Mouse (Mus musculus) thymus, adult 18-20 months (tissue): ENCODE data around the gene Nop16.

Source experiments
- DNase-seq, 2 experiments: peaks; one replicate each; pipeline ENCODE4 v3.0.0; 2022; ENCODE audit warnings: mixed read lengths in 2 of 2

Gene Nop16

DNA sequence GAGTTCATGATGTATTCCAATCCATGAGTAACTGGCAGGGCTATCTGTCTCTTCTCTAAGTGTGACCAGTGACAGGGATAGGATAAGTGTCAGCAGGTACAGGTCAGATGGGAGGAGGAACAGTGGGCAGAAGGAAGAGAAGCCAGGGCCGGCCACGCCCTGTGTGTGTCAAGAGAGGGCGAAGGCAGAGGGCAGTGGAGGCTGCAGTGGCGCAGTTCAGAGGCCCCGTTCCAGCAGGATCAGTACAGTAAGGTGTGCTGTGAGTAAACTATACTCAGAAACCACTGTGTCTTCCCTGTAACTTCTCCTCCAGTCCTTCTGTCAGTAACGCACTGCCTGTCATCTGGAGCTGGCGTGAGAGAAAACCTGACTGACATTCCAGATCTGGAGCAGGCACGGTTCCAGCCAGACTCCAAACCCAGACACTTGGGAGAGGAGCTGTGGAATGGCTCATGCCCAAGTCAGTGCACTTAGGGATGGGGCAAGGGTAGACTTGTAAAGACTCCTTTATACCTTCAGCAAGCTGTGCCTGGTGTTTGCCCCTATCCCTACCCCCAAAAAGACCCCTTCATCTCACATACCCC is 6.3 kb upstream of the Nop16 start:
- DNase-seq: no peak

DNA sequence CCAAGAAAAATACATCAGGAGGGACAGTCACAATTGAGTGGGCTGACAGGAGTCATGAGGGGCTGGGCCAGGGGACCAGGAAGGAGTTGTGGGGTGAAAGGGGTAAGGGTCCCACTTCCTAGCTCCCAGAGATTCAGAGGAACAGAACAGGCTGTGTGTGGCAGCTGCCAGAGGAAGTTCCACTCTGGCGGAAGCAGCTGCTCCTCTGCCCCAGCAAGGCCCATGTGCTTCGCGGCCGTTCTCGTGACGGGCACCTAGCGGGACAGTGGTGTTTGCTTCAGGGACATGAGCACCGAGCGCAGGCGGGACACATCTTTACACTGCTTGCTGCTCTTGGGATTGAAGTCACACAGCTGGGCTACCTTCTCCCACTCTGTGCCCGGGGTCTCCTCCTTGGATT is 3.7 kb upstream of the Nop16 start:
- DNase-seq: no peak

DNA sequence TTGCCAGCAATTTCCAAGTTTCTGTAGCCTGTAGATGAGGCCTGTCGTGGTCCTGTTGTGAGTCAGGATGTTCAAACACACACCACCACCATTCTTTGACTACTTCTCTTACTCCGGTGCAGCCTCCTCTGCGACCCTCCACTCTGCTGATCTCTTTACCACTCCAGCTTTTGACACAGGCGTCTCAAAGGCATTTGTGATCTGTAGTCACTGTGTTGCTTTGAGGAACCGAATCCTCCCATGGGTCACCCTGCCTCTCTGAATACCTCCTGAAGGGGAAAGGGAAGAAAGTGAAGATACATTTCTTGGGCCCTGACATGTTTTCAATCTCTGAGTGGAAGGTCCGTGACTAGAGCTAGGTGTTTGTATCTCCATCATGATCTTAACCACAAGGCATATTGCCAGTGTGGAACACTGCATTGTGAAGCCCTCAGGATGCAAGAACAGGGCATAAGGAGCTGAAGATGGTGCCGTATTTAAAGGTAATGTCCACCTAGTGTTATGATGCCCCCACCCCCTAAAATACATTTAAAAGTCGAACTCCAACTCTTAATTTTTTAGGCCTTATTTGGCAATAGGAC is 2.0 kb upstream of the Nop16 start:
- DNase-seq: no peak

DNA sequence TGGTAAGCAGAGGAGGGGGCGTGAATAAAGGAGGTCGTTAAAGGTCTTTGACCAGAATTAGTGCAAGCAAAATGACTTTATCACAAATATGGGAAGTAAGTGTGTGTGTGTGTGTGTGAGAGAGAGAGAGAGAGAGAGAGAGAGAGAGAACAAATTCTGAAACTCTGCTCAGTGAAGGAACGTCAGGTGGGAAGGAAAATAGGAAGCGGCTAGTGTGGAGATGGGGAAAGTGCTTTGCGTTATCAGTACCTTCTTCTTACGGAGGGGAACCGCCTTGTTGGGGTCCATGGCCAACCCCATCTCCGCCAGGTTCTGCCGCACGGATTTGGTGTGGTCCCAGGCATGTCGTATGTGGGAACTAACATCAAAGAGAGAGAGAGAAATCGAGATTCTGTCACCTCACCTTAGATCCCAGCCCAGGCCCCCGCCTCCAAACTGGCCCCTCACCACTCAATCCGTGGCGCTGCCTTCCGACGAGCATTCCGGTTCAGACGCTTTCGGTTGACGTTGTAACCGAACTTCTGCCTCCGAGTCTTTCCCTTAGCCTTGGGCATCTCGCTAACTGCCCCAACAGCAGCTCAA is 385 bp downstream of the Nop16 start:
- DNase-seq: no peak

DNA sequence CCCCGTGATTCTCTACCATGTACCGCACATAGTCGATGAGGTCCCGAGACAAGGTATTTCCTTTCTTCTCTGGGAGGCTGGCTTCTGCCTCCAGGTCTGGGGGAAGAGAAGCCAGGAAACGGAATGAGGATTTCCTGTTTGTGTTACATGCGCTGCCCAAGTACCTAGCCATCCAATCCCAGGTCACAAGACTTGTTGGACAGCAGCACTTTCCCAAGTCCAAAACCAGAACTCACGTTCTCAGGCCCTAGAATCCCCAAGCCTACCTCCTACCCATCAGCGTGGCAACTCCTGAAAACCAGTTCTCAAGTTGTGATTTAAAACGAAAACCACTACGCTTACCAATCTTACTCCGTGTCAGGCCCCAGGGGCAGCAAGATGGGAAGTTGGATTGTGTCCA is 4.1 kb downstream of the Nop16 start:
- no peak for DNase-seq

DNA sequence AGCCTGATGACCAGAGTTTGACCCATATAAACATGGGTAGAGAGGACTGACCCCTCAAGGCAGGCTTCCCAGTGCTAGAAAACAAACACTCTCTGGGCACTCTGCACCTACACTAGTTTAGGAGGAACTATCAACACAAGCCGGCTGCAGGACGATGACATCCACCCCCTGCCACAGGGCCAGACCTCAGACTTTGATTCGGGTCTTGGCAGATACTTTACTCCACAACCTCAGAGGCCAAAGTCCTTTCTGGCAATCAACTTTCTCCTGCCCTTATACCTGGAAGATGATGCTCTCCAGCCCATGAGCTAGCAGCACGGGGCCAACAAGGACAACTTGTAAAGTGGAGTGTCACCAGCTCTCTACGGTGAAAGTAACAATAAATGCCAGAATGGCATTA is 7.0 kb downstream of the Nop16 start:
- DNase-seq: no peak

DNA sequence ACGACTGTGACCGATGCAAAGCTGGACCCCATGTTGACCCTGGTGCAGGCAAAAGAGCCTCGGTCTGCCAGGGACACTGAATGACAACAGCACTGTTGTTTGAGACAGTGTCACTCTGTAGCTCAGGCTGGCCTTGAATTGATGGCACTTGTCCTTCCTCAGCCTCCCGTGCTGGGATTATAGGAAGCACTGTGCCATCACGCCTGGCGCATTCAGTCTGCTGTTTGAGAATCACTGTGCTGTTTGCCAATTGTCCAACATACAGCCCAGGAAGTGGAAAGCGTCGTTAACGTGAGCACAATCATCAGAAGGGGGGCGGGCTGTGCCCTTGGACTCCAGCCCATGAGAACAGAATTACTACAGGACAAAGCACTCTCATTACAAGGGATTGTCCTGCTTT is 7.8 kb downstream of the Nop16 start:
- no peak for DNase-seq

DNA sequence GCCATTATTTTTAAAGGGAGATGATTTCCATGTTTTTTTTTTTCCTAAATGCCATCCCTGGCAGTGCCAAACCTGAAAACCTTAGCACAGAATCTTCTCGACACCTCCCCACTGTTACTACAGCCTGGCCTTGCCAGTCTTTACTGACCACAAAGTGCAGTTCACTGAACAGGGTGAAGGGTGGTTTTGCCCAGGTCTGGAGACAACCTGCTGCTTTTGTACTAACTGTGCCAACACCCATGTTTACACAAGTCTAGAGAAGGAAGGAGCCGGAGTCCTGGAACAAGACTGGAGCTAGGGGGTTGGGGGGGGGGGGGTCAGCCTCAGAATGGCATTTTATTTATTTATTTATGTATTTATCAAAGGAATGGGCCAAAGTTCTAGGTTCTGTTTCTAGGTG is 8.5 kb downstream of the Nop16 start:
- no peak for DNase-seq

DNA sequence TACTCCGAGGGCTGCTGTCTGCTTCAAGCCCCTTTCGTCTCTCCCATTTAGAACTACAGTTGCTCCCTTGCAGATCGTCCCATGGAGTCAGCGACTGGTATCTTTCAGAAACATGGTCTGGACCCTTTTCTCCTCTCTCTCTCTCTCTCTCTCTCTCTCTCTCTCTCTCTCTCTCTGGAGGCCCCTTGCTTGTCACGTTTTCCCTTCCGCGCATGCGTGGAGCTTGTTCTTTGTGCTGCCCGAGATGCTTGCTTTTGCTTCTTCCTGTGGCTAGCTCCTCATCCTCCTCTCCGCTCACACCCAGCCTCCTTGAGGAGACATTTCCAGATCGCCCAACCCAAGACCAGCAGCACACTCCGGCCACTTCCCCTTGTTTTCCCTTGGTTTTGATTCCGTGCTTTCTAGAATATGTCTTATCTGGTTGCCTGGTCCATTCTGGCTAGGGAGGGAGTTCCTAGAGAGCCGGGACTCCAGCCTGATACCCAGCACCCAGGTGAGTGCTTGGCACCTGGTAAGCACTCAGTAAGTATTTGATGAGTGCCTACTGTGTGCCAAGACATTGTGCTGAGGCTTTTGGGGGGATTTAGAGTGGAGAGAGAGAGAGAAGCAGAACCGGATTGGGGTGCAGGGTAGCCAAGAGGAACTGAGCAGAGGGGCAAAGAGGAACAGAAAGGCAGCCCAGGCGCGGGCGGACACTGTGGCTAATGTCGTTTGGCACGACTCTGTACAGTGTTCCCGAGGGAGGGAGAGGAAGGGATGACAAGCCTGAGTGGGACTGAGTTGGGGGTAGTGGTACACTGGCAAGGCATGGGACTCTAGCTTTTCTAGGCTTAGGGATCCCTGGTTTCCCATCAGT is 12.0 kb downstream of the Nop16 start:
- no peak for DNase-seq

DNA sequence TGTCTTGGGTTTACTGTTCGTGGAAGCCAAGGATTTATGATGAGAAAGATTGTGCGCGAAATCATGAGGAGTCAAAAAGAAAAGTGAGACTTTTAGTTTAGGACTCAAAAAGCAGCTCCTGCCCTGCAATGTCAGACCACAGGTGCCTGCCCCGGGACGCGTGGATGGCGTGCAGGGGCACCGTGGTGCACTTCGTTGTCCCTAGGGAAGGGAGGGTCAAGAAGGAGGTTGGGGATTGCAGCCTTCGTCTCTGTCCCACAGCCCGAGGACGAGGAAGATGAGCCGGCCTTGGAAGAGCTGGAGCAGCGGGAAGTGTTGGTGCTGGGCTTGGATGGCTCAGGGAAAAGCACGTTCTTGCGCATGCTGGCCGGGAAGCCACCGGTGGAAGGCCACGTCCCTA is 14.4 kb downstream of the Nop16 start:
- no peak for DNase-seq

DNA sequence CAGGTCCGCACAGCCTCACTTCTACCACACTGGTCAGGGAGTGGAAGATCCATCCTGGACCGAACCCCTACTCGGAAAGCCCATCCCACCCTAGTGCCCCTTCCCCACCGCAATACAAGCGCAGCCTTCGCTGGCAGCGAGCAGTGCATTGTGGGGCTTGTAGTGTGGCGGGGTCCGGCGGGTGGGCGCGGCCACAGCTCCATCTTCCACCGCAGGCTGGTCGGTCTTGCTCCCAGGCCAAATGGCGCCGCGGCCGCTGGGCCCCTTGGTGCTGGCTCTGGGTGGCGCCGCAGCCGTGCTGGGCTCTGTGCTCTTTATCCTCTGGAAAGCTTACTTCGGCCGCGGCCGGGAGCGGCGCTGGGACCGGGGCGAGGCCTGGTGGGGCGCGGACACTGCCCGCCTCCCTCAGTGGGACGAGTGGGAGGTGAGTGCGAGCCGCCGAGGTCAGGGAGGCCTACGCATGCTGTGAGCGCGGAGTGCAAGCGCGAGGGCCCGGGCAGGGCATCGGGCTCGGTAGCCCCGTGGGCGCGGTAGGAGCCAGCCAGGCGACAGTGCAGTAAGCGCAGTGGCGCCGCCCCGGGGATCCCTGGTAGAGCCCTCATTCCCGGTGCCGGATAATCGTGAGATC is 14.9 kb downstream of the Nop16 start, which contains the start of gene Arl10:
Gene Arl10, plus strand, starts transcription at position 162 of the 628 bp plus-strand sequence.
- DNase-seq: peak; percentile 52 to 57

DNA sequence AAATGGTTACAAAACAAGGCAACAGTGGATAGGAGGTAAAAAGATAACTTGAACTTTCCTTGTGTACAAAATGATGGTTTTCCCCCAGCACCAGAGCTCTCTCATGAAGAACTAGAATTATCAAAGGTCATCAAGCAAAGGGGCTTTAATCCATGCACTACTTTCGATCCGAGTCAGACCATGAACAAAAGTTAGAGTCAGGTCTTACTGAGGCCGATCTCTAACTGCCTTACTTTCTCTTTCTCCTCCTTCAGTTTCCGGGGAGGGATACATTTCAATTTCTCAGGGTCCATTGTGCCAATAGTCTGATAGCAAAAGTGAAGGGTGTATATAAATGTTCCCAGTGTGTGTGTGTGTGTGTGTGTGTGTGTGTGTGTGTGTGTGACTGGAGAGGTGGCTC is 17.3 kb downstream of the Nop16 start:
- DNase-seq: no peak

DNA sequence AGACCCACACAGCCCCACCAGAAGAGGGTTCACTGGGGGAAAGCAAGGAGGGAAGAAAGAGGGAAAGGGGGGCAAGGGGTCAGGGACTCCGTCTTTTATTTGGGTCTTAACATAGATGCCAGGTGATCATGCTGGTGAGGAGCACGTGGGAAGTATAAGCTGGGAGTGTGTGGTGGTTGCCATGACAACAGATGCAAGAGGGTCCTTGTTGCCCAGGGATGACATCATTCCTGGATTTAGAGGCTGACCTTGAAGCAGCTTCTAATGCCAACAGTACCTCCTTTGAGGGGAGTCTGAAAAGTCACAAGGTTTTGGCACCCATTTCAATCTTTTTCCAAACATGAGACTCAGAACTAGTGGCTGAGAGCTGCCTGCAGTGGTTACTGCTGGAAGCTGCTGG is 18.3 kb downstream of the Nop16 start:
- DNase-seq: no peak

DNA sequence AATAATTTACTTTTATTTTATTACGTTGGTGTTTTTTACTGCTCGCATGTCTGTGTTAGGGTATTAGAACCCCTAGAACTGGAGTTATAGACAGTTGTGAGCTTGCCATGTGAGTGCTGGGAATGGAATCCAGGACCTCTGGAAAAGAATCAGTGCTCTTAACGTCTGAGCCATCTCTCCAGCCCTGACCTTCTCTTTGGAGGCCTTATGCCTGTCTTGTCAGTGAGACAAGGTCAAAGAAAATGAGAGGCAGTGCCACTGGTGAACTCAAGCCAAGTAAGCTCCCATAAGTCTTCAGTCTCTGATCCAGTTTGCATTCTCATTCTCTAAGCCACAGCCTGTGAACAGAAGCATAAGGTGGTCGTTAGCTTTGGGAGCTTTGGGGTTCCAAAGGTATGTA is 19.2 kb downstream of the Nop16 start:
- DNase-seq: no peak

DNA sequence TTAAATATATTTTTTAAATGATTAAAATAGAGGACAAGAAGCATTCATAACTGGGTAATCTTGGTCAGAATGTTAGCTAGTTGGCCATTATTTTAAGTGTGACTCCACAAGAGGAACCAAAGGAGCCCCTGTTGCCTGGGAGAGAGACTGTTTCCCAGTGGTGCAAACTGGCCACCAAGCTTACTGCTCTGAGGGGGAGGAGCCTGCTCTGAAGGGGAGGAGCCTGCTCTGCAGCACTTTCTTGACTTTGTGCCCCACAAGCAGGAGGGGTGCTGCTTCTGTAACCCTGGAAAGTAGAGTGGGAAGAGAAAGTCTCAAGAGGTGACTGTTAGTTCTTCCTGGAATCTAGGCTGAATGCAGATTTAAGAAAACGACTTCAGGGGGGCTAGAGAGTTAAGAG is 20.6 kb downstream of the Nop16 start:
- DNase-seq: no peak

DNA sequence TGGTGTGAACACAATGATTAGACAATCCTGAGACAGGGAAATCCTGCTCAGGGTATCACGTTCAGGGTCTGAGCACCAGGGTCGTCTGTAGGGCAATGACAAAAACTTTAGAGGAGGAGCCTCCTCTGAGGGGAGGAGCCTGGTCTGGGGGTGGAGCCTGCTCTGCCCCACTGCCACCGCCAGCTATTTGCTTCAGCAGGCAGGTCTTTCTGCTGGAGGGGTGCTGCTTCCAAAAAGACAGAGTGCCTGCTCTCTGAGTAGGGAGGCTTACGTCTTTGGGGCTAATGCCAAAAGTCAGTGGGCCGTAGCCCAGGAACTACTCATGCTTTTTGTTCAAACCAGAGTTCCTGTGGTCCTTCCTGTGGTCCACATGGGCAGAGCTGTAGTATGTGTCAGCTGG is 21.5 kb downstream of the Nop16 start:
- no peak for DNase-seq

DNA sequence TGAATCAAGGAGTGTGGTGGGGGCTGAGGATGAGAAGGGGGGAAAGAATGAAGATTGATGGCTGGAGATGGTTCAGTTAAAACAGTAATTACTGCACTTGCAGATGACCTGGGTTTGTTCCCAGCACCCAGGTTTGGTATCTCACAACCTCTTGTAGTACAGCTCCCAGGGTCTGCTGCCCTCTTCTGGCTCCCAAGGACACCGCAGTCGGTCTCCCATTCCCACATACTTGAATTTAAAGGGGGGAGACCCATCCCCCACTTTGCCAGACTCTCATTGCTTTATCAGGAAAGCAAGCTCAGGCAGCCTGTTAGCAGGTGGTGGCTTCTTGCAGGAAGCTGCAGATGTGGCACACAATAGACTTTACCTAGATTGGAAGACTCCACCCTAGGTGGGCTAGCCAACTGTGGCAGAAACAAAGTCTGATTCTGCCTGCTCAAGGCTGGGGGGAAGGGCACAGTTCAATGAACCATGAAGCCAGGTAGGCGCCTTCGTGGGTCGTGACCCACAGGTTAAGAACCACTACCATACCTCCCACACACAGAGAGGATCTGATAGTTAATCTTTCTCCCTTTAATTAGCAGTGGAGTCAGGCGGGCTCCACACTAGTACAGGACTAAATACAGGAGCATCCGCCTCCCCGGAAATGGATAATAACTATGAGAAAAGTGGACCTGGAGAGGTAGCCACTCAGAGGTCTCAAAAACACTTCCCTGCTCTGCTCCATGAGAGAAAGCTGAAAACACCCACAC is 24.1 kb downstream of the Nop16 start:
- peak; percentile 35 to 56 for DNase-seq

DNA sequence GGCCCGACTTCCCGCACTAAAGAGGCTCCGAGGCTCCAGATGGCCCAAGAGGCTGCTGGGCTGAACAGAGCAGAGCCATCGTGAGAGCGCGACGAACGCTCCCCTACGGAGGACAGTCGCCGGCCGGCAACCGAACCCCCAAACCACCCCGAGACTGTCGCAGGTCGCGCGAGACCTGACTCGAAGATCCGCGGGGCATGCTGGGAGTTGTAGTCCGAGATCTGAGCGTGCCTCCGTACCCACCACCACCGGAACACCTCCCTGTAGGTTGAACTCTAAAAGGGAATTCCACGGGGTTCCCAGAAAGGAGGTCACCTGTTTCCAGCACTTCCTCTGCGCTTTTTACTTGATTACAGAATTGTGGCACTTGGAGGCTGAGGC is 24.7 kb downstream of the Nop16 start, which contains the start of gene 4833439L19Rik:
Gene 4833439L19Rik, minus strand, starts transcription at position 235 of the 381 bp plus-strand sequence.
- DNase-seq: peak; percentile 89 to 93

DNA sequence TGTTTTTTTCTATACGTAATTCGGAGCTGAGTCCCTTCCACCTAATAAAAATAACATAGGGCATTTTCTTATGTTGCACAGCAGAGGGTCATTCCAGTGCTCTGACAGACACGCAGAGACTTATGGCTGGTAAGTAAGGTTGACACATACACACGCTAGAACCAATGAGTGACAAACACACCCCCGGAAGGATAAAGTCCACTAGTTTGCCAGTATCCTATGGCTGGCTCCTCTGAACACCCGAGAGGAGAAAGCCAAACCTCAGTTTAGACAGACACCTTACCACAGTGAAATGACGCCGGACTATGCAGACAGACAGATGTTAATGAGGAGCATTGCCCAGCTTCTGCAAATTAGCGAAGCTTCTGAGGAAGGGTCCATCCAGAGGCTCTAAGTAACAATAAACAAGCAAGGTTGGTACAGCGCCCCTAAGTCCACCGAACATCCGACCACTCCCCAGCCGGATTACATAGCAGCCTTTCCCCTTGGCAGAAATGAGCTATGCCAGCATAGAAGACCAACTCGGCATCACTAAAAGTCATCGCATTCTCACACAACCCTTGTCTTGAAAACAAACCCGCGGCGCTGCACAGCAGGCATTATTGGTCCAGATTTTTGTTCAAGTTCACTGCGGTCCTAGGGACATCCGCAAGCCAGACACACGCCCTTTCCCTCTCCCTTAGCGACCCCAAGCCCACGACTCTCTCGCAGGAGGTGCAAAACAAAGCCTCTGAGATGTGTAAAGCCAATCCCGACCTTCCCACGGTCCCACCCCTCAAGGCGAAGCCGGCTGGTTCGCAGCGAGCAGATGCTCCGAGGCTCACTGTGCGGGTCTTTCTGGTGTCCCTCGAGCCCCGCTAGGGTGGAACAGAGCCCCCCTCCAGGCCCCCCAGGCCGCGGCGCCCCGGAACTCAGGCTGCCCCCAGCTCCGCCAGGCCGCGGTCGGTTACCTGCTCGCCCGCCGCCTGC is 25.4 kb downstream of the Nop16 start:
- DNase-seq: no peak

DNA sequence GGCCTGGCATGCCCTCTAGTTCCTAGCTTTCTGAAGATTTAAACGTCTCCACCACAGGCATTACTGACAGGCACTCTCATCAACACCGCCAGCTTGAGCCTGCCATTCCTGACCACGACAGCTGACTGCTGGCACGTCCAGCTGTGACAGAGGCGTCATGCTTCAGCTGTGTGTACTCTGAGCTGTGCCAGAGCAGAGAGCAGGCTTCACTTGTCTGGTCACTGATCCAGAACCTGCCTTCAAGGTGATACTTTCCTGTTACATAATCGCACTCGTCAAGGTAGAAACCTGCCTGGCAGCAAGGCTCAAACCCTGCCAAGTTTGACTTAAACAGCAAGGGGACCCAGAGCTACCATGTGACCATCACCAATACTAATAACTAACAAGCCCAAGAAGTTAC is 27.3 kb downstream of the Nop16 start:
- no peak for DNase-seq

DNA sequence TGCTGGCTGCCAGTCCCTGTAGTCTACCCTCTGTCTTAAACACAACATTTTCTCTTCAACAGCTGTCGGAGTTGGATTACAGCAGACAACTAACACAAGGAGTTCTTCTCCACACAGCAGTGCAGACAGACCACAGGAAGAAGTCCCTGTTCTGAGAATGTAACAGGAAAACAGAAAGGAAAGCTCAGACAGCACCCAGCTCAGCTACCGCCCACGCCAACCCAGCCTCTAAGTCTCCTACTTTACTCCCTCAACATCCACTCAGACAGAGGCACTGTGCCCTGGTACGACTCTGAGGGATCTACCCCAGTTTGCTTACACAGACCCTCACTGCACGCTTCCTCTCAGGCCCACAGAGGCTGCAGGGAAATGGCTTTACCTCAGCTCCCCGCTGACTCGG is 29.3 kb downstream of the Nop16 start:
- DNase-seq: no peak
